Mouse (Mus musculus) small intestine, adult 2 months (tissue): ENCODE measurements at regions not wholly inside any gene's neighbourhood (a gene's known extent, or its start where the extent isn't known, plus 50 kb on each side); places are given as distances from the start of the nearest gene placed in this dataset.

Experiments used
- CTCF ChIP-seq: fragments of 200-500 bp; IDR thresholded peaks from 2 replicates; pipeline ENCODE4 v1.5.1; 2012; ENCODE audit warnings: low read depth, mild to moderate bottlenecking, control low read depth, inconsistent platforms, low read length, moderate library complexity, mixed read lengths; ENCODE audit not compliant: insufficient replicate concordance, insufficient read length; ENCODE audit errors: extremely low read depth
- POLR2A ChIP-seq: fragments of 200-500 bp; IDR thresholded peaks from 2 replicates; pipeline ENCODE4 v1.6.1; 2012; ENCODE audit warnings: low read depth, mild to moderate bottlenecking, control low read depth, inconsistent platforms, low read length, moderate library complexity

GRCm38 (mm10) chr17:43190016-43190415 is 80.1 kb upstream of the Adgrf1 start:
- TF ChIP-seq POLR2A (no peak), CTCF (no peak)
